Mouse (Mus musculus) layer of hippocampus, adult 18-20 months (tissue): ENCODE measurements around the gene Lair1. TPM values are rescaled to one million over a fixed set of nuclear protein-coding genes. Genes with fewer than 3 reads are reported as not detected.
A peak's percentile ranks its signal among the peaks of the same experiment; 100 is the strongest.
"Not testable (repeated sequence)": the region's sequence is repeated elsewhere in the genome, so short reads cannot be mapped to it uniquely, and the experiment has no call there.

Source experiments
- DNase-seq, 2 experiments: peaks; one replicate each; pipeline ENCODE4 v3.0.0; 2022; ENCODE audit warnings: low spot score in 2 of 2
- long read RNA-seq: library from polyadenylated mRNA; stranded (forward); transcript quantifications from one replicate; pipeline ENCODE4 v2.0.0, GENCODE M21; 2021
- total RNA-seq, 2 experiments: library from RNA; stranded (reverse); gene quantifications; 2 replicates each; pipeline ENCODE4 v1.2.3; 2021

Gene Lair1
- total RNA-seq = 1 to 10 TPM; 4.9 to 7.1 TPM
- long read RNA-seq, full-length matches to known transcripts = 4 of 5 reads
- long read RNA-seq, partial matches to known transcripts = 0 of 5 reads
- long read RNA-seq, other reads (novel, unspliced or antisense) = 1 of 5 reads

GRCm38 (mm10) chr7:4063013-4063412, at the start of gene Lair1:
Gene Lair1 (minus strand): TSS chr7:4063204.
- no peak for DNase-seq

- peak in 1 of 2 experiments; percentile 56 for DNase-seq
These were observed 48.8 kb upstream of the Lair1 start for GRCm38 (mm10) chr7:4111766-4112165.

GRCm38 (mm10) chr7:4103411-4103810, 40.4 kb upstream of the Lair1 start:
- peak in 1 of 2 experiments; percentile 58 for DNase-seq

GRCm38 (mm10) chr7:4101144-4101543, 38.1 kb upstream of the Lair1 start:
- no peak for DNase-seq

DNA sequence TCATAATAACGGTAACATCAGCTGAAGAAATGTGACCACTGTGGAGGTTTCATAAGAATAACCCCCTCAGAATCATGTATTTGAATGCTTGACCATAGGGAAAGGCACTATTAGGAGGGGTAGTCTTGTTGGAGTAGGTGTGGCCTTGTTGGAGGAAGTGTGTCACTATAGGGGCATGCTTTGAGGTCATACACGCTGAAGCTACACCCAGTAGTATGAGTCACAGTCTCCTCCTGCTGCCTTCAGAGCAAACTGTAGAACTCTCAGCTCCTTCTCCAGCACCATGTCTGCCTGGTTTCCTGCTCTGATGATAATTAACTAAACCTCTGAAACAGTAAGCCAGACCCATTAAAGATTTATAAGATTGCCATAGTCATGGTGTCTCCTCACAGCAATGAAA, 35.8 kb upstream of the Lair1 start:
- no peak for DNase-seq

DNA sequence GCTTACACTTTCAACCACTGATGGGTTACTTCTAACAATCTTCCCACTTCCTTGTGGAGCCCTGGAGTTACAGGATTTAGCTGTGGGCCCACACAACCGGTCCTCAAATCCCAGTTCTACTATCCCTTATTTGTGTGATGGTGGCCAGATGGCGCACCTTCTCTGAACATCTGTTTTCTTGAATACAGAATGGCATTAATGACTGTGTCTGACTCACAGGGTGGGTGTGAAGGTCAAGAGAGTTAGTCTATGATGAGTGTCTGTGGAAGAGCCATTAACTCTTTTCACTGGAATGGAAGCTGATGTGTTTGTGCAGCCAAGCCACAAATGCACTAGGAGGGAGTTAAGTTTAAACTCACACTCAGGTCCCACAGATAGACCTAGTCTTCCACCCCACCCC, 35.3 kb upstream of the Lair1 start:
- no peak for DNase-seq

GRCm38 (mm10) chr7:4091170-4091569, 28.2 kb upstream of the Lair1 start:
- DNase-seq = no peak

- DNase-seq = no peak
These were observed 25.7 kb upstream of the Lair1 start for GRCm38 (mm10) chr7:4088679-4089078.

- DNase-seq = peak; percentile 57 to 86
These were observed 25.0 kb upstream of the Lair1 start for GRCm38 (mm10) chr7:4087896-4088480.

DNA sequence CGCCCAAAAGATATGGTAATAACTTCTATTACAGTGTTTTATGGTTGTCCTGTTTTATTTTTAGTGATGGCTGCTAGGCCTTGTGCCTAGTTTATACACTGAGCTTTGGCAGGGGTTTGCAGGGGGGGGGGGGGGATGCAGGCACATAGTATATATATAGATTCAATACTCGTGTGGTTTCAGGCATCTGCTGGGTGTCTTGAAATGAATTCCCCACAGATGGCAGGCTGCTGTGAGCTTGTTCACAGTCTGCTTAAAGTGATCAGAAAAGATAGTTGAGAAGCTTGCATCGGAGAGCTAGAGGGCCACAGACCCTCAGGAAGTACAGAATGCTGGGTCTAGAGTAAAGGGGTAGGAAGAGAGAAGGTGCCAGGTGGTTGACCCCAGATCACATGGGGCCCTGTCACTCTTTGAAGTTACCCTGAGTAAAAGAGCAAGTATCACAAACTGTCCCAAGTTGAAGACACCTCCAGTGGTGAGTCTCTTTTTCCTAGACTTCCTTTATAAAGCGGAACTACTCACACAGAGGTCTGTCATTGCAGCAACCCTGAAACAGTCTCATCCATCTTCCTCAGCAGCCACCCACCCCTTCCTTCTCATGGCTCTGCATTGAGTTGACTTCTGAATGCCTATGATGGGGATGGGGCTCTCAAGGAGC, 24.4 kb upstream of the Lair1 start:
- peak in 1 of 2 experiments; percentile 53 for DNase-seq

GRCm38 (mm10) chr7:4085562-4085961, 22.6 kb upstream of the Lair1 start:
- DNase-seq = no peak

GRCm38 (mm10) chr7:4084161-4084560, 21.2 kb upstream of the Lair1 start:
- DNase-seq = peak; percentile 64 to 87

- no peak for DNase-seq
These were observed 19.8 kb upstream of the Lair1 start for GRCm38 (mm10) chr7:4082804-4083203.

GRCm38 (mm10) chr7:4081706-4082105, 18.7 kb upstream of the Lair1 start:
- no peak for DNase-seq

- no peak for DNase-seq
These were observed 17.5 kb upstream of the Lair1 start for GRCm38 (mm10) chr7:4080552-4080951.

DNA sequence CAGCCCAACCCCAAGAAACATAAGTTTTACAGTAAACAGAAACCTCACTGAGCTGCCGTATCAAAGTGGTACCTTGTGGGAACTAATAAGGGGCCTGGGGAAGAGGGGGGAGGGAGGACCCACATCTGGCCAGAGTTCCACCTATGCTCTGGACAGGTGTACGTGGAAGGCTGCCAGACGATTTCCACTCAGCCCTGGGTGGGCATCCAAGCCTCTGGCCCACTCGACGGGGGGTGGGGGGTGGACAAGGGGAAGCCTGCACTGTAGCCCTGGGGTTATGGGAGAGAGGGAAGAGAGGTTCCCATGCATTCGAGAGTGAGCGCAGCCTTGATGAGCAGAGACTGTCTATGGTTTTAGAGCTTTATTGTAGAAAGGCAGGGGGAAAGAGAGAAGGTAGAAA, 16.5 kb upstream of the Lair1 start:
- no peak for DNase-seq

DNA sequence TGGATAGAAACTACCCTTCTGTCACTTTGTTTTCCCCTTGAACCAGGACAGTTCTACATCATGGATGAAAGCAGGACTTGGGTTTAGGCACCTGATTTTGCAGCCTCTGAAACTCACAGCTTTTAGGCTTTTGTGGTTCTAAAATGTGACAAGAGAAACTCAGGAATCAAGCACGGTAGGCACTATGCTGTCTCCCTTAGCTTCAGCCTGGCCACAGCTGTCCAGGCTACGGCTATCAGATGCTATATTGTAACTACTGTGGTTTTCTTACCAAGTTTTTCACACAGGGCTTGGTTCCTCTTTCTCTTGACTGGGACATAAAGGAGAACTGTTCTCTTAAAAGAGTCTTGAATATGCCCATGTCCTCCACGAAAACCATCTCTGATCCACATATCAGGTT, 10.1 kb upstream of the Lair1 start:
- no peak for DNase-seq

GRCm38 (mm10) chr7:4071066-4071465, 8.1 kb upstream of the Lair1 start:
- DNase-seq = no peak

DNA sequence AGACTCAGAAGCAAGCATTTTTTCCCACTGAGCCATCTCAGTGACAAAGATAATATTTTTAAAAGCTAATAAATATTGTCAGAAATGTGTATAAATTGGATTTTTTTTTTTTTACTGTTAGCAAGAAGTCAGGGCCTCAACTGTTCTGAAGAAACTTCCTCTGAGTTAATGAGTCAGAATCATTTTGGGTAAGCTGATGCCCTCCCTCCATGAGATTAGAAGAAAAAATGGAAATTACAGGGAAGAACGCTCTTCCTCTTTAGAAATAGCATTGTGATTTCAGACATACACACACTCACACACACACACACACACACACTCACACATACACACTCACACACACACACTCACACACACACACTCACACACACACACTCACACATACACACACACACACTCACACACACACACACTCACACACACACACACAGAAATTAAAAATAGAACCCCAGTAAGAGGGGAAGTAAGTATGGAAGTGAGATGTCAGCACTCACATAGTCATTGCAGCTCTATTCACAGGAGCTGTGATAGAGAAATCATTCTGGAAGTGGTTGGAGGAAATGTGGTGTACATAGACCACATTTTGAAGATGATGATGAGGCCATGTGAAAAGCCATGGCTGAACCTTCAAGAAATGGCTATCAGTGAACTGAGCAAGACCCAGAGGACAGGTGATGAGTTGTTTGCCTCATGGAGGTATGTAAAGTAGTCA, 866 bp upstream of the Lair1 start:
- no peak for DNase-seq

DNA sequence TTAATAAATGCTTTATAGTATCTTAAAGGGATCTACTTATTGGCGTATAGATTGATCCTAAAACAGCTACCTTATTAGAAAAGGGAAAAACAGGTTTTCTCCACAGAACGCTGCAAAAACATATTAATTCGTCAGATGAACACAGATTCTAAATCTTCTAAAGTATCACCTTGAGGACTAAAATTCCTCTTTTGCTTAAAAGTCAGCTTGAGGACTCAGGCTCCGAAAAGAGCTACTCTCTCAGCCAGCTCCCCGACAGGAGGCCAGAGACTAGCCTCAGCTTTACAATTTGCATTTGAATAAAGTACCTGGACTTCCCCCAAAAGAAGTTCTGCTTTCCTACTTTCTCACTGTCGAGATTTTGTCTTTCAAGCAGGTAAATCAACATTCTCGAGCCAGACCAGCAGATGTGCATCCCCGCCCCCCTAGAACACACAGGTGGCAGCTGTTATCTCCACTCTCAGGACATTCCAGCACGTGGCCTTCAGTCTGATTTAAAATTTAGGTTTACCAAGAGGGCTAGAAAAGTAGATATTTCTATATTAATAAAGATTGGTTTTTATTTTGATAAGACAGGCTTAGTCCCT, 2.3 kb downstream of the Lair1 start:
- not testable (repeated sequence) for DNase-seq

DNA sequence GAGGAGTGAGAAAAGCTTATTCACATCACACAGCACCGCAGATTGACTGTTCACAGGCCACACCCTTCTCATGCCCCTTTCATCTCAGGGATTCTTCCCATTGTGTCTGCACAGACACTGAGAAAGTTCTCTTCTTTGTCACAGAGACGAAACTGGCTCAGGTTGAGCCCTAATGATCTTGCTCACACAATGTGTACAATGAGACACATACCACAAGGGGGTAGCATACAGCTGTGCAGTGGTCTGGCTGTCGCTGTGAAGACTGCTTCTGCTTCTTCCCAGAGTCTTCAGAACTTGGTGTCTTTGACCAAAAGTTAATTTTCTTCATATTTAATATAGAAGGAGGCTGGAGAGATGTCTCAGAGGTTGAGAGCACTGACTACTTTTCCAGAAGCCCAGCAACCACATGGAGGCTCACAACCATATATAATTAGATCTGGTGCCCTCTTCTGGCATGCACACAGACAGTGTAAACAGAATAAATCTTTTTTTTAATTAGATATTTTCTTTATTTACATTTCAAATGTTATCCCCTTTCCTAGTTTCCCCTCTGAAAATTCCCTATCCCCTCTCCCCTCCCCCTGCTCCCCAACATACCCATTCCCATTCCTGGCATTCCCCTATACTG, 36.1 kb downstream of the Lair1 start:
- peak in 1 of 2 experiments; percentile 19 for DNase-seq
